In the genomic region with DNA sequence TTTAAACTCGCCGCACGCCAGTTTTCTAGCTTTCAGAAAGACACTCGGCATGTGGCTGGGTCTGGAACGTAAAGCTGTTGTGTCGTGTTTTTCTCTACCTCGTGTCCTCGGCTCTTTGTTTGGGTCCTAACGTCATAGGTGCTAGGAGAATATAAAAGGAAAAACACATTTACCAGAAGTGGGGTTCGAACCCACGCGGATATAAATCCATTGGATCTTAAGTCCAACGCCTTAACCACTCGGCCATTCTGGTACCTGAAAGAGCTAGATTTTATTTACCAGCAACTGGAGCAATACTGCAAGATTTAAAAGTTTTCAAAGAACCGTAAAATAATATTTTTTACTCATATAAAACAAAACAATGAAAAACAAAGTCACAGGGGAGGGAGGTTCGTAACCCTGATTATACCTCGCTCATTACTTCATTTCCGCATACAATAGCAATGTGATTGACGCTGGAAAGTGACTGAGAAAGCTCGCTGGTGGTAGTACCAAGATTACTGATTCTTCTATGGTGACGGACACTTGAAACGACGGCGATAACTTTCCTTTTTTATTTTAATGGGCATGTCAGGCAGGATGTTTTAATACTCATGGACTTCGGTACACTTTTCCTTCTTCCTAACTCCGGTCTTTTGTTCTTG, we compare ENCODE assay signal across 8 mouse cellular contexts. TPM values are rescaled to one million over a fixed set of nuclear protein-coding genes. Genes with fewer than 3 reads are reported as not detected.
DNase-seq lines count a peak whose midpoint lies in the region; ATAC-seq and TF ChIP-seq lines count a peak whose summit lies in the region.

No protein-coding gene starts in this region.

- no peaks in the 10 kb centered on the region for H3K79me2 ChIP-seq in CH12.LX (replicated peaks; ENCODE audit: control insufficient read depth, extremely low read depth, insufficient read depth, poor library complexity, severe bottlenecking)

- under 1% methylated on average over 26 of the region's 26 CpGs for WGBS in forebrain, embryonic 11.5 days
- under 1% methylated on average over 26 of the region's 26 CpGs for WGBS in heart, postnatal 0 days
- whole genome bisulfite sequencing in liver, embryonic 15.5 days (ENCODE audit: insufficient replicate concordance) = under 1% methylated on average over 26 of the region's 26 CpGs
- under 1% methylated on average over 26 of the region's 26 CpGs for WGBS in neural tube, embryonic 11.5 days
- under 1% methylated on average over 26 of the region's 26 CpGs for WGBS in stomach, postnatal 0 days

- no peak for TF ChIP-seq RAD21 in CH12.LX (IDR thresholded peaks at IDR 0.05; ENCODE audit: low read depth, low read length)

- peaks cover 0 to 4% of the 10 kb centered on the region in 2 experiments; a peak in 1 of 4 replicates for H3K4me1 ChIP-seq in CH12.LX (ENCODE audit: control insufficient read depth in 1 of 2, insufficient read depth in 2 of 2)
- no peaks in the 10 kb centered on the region for H3K4me1 ChIP-seq in forebrain, embryonic 11.5 days (replicated peaks; ENCODE audit: control insufficient read depth, insufficient read depth, low read length)
- H3K4me1 ChIP-seq in heart, postnatal 0 days (ENCODE audit: control insufficient read depth, insufficient read depth) = peaks cover 13% of the 10 kb centered on the region; the same call in 1 of the 2 replicates
- H3K4me1 ChIP-seq in liver, embryonic 15.5 days (replicated peaks) = peaks cover 55% of the 10 kb centered on the region
- no peaks in the 10 kb centered on the region for H3K4me1 ChIP-seq in neural tube, embryonic 11.5 days (ENCODE audit: control insufficient read depth, insufficient read depth, low read length)
- no peaks in the 10 kb centered on the region for H3K4me1 ChIP-seq in stomach, postnatal 0 days (replicated peaks; ENCODE audit: control insufficient read depth, insufficient read depth)

- peak; percentile 97 for DNase-seq in CH12.LX (ENCODE audit: extremely low read depth)
- DNase-seq in c-Kit-negative CD71-positive TER-119-positive erythroid progenitor cells, embryonic 14.5 days (ENCODE audit: low read depth, low spot score) = peak; percentile 76
- peak; percentile 83 for DNase-seq in forebrain, embryonic 11.5 days (ENCODE audit: low spot score)
- peak; percentile 84 for DNase-seq in heart, postnatal 0 days (ENCODE audit: low spot score)
- peak; percentile 74 to 75 for DNase-seq in kidney, postnatal 36 days
- peak; percentile 81 for DNase-seq in neural tube, embryonic 11.5 days (ENCODE audit: low spot score)
- DNase-seq in stomach, postnatal 0 days (ENCODE audit: low spot score) = peak; percentile 74

- H3K4me2 ChIP-seq in CH12.LX (ENCODE audit: insufficient read depth, low read depth, poor library complexity, severe bottlenecking) = peak overlapping the region; percentile 18; the same call in 1 of the 2 replicates
- peak overlapping the region; percentile 48 for H3K4me2 ChIP-seq in forebrain, embryonic 11.5 days (ENCODE audit: low read depth, low read length, severe bottlenecking)
- H3K4me2 ChIP-seq in heart, postnatal 0 days (ENCODE audit: low read depth, low read length) = peak overlapping the region; percentile 92
- peak overlapping the region; percentile 94 for H3K4me2 ChIP-seq in liver, embryonic 15.5 days
- H3K4me2 ChIP-seq in neural tube, embryonic 11.5 days (ENCODE audit: low read depth) = peak overlapping the region; percentile 60
- peak overlapping the region; percentile 77 for H3K4me2 ChIP-seq in stomach, postnatal 0 days (replicated peaks; ENCODE audit: low read depth)

- no peak for TF ChIP-seq EP300 in CH12.LX (IDR thresholded peaks at IDR 0.05; ENCODE audit: low read length)
- no peak; the same call in 1 of the 2 replicates for TF ChIP-seq EP300 in heart, postnatal 0 days (IDR thresholded peaks at IDR 0.05; ENCODE audit: low read depth)
- peak; percentile 71 for TF ChIP-seq EP300 in stomach, postnatal 0 days (optimal IDR thresholded peaks at IDR 0.05)

- no peak for TF ChIP-seq POLR2A in CH12.LX (IDR thresholded peaks at IDR 0.05; ENCODE audit: low read depth, low read length)

- no peaks in the 10 kb centered on the region for H3K36me3 ChIP-seq in CH12.LX (replicated peaks in 1 of 2; ENCODE audit: control insufficient read depth in 1 of 2, insufficient read depth in 1 of 2, low read length in 1 of 2)
- no peaks in the 10 kb centered on the region for H3K36me3 ChIP-seq in forebrain, embryonic 11.5 days (ENCODE audit: control insufficient read depth, insufficient read depth, low read length)
- no peaks in the 10 kb centered on the region for H3K36me3 ChIP-seq in heart, postnatal 0 days (replicated peaks; ENCODE audit: control insufficient read depth, insufficient read depth, low read length)
- H3K36me3 ChIP-seq in liver, embryonic 15.5 days (replicated peaks) = no peaks in the 10 kb centered on the region
- H3K36me3 ChIP-seq in neural tube, embryonic 11.5 days (ENCODE audit: control insufficient read depth, insufficient read depth, low read length) = no peaks in the 10 kb centered on the region
- no peaks in the 10 kb centered on the region for H3K36me3 ChIP-seq in stomach, postnatal 0 days (ENCODE audit: control insufficient read depth, insufficient read depth, low read length)

- no peaks in the 10 kb centered on the region for H3K27me3 ChIP-seq in CH12.LX (replicated peaks)
- no peaks in the 10 kb centered on the region for H3K27me3 ChIP-seq in forebrain, embryonic 11.5 days (ENCODE audit: control insufficient read depth, insufficient read depth, low read length)
- no peaks in the 10 kb centered on the region for H3K27me3 ChIP-seq in heart, postnatal 0 days (ENCODE audit: control insufficient read depth, insufficient read depth, low read length)
- H3K27me3 ChIP-seq in liver, embryonic 15.5 days = no peaks in the 10 kb centered on the region
- no peaks in the 10 kb centered on the region for H3K27me3 ChIP-seq in neural tube, embryonic 11.5 days (ENCODE audit: control insufficient read depth, insufficient read depth, low read length)
- no peaks in the 10 kb centered on the region for H3K27me3 ChIP-seq in stomach, postnatal 0 days (ENCODE audit: control insufficient read depth, insufficient read depth, low read length)

- no peaks in the 10 kb centered on the region for H3K9me3 ChIP-seq in CH12.LX (replicated peaks; ENCODE audit: low read length)
- H3K9me3 ChIP-seq in forebrain, embryonic 11.5 days (ENCODE audit: control insufficient read depth, low read length) = no peaks in the 10 kb centered on the region; the same call in 1 of the 2 replicates
- no peaks in the 10 kb centered on the region for H3K9me3 ChIP-seq in heart, postnatal 0 days (replicated peaks; ENCODE audit: control insufficient read depth, low read length)
- H3K9me3 ChIP-seq in liver, embryonic 15.5 days (replicated peaks) = no peaks in the 10 kb centered on the region
- no peaks in the 10 kb centered on the region for H3K9me3 ChIP-seq in neural tube, embryonic 11.5 days (ENCODE audit: control insufficient read depth, low read length)
- H3K9me3 ChIP-seq in stomach, postnatal 0 days (ENCODE audit: control insufficient read depth, low read length) = no peaks in the 10 kb centered on the region

- peak; percentile 65 for ATAC-seq in forebrain, embryonic 11.5 days (replicated peaks; ENCODE audit: low FRiP score)
- ATAC-seq in heart, postnatal 0 days (ENCODE audit: insufficient read depth, low read depth) = peak; percentile 42
- peak; percentile 42 for ATAC-seq in liver, embryonic 15.5 days (ENCODE audit: insufficient read depth)
- peak; percentile 61 for ATAC-seq in neural tube, embryonic 11.5 days (ENCODE audit: insufficient read depth, low FRiP score, low TSS enrichment)
- ATAC-seq in stomach, postnatal 0 days (ENCODE audit: low FRiP score, low TSS enrichment) = peak; percentile 43

- H3K4me3 ChIP-seq in CH12.LX (replicated peaks in 1 of 3; ENCODE audit: low read depth in 2 of 3, low read length in 2 of 3, poor library complexity in 1 of 3) = peak overlapping the region; percentile 69 to 90 (median 69)
- peak overlapping the region; percentile 49 for H3K4me3 ChIP-seq in forebrain, embryonic 11.5 days (ENCODE audit: low read depth, low read length)
- peak overlapping the region; percentile 59 for H3K4me3 ChIP-seq in heart, postnatal 0 days (ENCODE audit: low read depth, low read length)
- peak overlapping the region; percentile 68 for H3K4me3 ChIP-seq in liver, embryonic 15.5 days (replicated peaks)
- peak overlapping the region; percentile 58 for H3K4me3 ChIP-seq in neural tube, embryonic 11.5 days (ENCODE audit: low read depth, low read length)
- H3K4me3 ChIP-seq in stomach, postnatal 0 days (ENCODE audit: low read depth, low read length) = peak overlapping the region; percentile 53

- H3K9ac ChIP-seq in CH12.LX (ENCODE audit: insufficient read depth, low read depth) = peak overlapping the region; percentile 80
- H3K9ac ChIP-seq in forebrain, embryonic 11.5 days (ENCODE audit: low read length) = peak overlapping the region; percentile 71
- H3K9ac ChIP-seq in heart, postnatal 0 days (replicated peaks; ENCODE audit: low read depth, low read length) = peak overlapping the region; percentile 78
- H3K9ac ChIP-seq in liver, embryonic 15.5 days = peak overlapping the region; percentile 66
- H3K9ac ChIP-seq in neural tube, embryonic 11.5 days (ENCODE audit: low read length) = peak overlapping the region; percentile 83
- peak overlapping the region; percentile 73 for H3K9ac ChIP-seq in stomach, postnatal 0 days (ENCODE audit: low read length)

- no peak for TF ChIP-seq CTCF in CH12.LX (conservative IDR thresholded peaks at IDR 0.05 in 1 of 2, IDR thresholded peaks at IDR 0.05 in 1 of 2; ENCODE audit: low read depth in 2 of 2, low read length in 2 of 2)
- TF ChIP-seq CTCF in heart, postnatal 0 days (IDR thresholded peaks at IDR 0.05; ENCODE audit: low read depth) = no peak
- no peak for TF ChIP-seq CTCF in stomach, postnatal 0 days (IDR thresholded peaks at IDR 0.05; ENCODE audit: low read depth)

- peak overlapping the region; percentile 59; the same call in 1 of the 2 replicates for H3K27ac ChIP-seq in CH12.LX (ENCODE audit: insufficient read depth, low read depth)
- H3K27ac ChIP-seq in forebrain, embryonic 11.5 days (ENCODE audit: low read depth, low read length) = peak overlapping the region; percentile 90
- H3K27ac ChIP-seq in heart, postnatal 0 days (ENCODE audit: low read depth) = peak overlapping the region; percentile 91
- peak overlapping the region; percentile 84 for H3K27ac ChIP-seq in liver, embryonic 15.5 days (replicated peaks)
- H3K27ac ChIP-seq in neural tube, embryonic 11.5 days (ENCODE audit: low read depth, low read length) = peak overlapping the region; percentile 88; the same call in 1 of the 2 replicates
- H3K27ac ChIP-seq in stomach, postnatal 0 days (replicated peaks) = peak overlapping the region; percentile 93

- dilution Hi-C loops in CH12.LX (cut with MboI; ENCODE audit: extremely low pct_ligation_motif_present, extremely low pct_unique_long_range_greater_than_20kb, low sequenced_read_pairs) = no loop called here

- in situ Hi-C loops in CH12.LX (cut with MboI; ENCODE audit: low pct_ligation_motif_present, low pct_unique_long_range_greater_than_20kb, low sequenced_read_pairs) = loop anchor here (10.0 to 25.0 kb wide), 2 partner anchors 476 to 564 kb away; no protein-coding TSS in a partner anchor

RNA-seq across cellular contexts. Expression of gene Olfr1423, which starts 30.1 kb away (rescaled TPM):
- under 0.01 TPM in 1 of 2 replicates, not detected in the other for total RNA-seq in CH12.LX (2012; rRNA removed)
- not detected in 2 replicates for total RNA-seq in CH12.LX (2014; rRNA removed)
- 0.04 and 0.07 TPM in 2 replicates for polyA plus RNA-seq in CH12.LX (2012; ENCODE audit: insufficient read length, low read depth)
- polyA plus RNA-seq in forebrain, embryonic 11.5 days (2014; fragmentation: Nextera tagmentation; extraction: Ambion mirVana) = not detected in 2 replicates
- not detected in 2 replicates for total RNA-seq in heart, postnatal 0 days (2014; rRNA removed; ENCODE audit: low replicate concordance)
- polyA plus RNA-seq in heart, postnatal 0 days (2015; fragmentation: Nextera tagmentation; extraction: Ambion mirVana) = not detected in 2 replicates
- 0.01 TPM in 1 of 2 replicates, not detected in the other for polyA plus RNA-seq in liver, embryonic 15.5 days (2015; fragmentation: Nextera tagmentation; extraction: Ambion mirVana)
- not detected in 2 replicates for polyA plus RNA-seq in neural tube, embryonic 11.5 days (2014; fragmentation: Nextera tagmentation; extraction: Ambion mirVana)
- not detected in 2 replicates for polyA plus RNA-seq in stomach, postnatal 0 days (2015; fragmentation: Nextera tagmentation; extraction: Ambion mirVana)

RNA-seq across cellular contexts. Expression of gene Osbp, which starts 45.3 kb away (rescaled TPM):
- 17.7 and 20.6 TPM in 2 replicates for total RNA-seq in CH12.LX (2012; rRNA removed)
- total RNA-seq in CH12.LX (2014; rRNA removed) = 21.1 and 21.4 TPM in 2 replicates
- polyA plus RNA-seq in CH12.LX (2012; ENCODE audit: insufficient read length, low read depth) = 24.7 and 25.0 TPM in 2 replicates
- polyA plus RNA-seq in forebrain, embryonic 11.5 days (2014; fragmentation: Nextera tagmentation; extraction: Ambion mirVana) = 6.1 and 6.6 TPM in 2 replicates
- 32.7 and 43.2 TPM in 2 replicates for total RNA-seq in heart, postnatal 0 days (2014; rRNA removed; ENCODE audit: low replicate concordance)
- polyA plus RNA-seq in heart, postnatal 0 days (2015; fragmentation: Nextera tagmentation; extraction: Ambion mirVana) = 4.7 and 5.1 TPM in 2 replicates
- 1.9 and 2.0 TPM in 2 replicates for polyA plus RNA-seq in liver, embryonic 15.5 days (2015; fragmentation: Nextera tagmentation; extraction: Ambion mirVana)
- polyA plus RNA-seq in neural tube, embryonic 11.5 days (2014; fragmentation: Nextera tagmentation; extraction: Ambion mirVana) = 6.6 and 6.7 TPM in 2 replicates
- 4.3 and 4.5 TPM in 2 replicates for polyA plus RNA-seq in stomach, postnatal 0 days (2015; fragmentation: Nextera tagmentation; extraction: Ambion mirVana)

RNA-seq across cellular contexts. Expression of gene Olfr1424, which starts 51.4 kb away (rescaled TPM):
- total RNA-seq in CH12.LX (2012; rRNA removed) (not detected in 2 replicates), CH12.LX (2014; rRNA removed) (not detected in 2 replicates)
- polyA plus RNA-seq in CH12.LX (2012; ENCODE audit: insufficient read length, low read depth) = not detected in 2 replicates
- not detected in 2 replicates for polyA plus RNA-seq in forebrain, embryonic 11.5 days (2014; fragmentation: Nextera tagmentation; extraction: Ambion mirVana)
- not detected in 2 replicates for total RNA-seq in heart, postnatal 0 days (2014; rRNA removed; ENCODE audit: low replicate concordance)
- not detected in 2 replicates for polyA plus RNA-seq in heart, postnatal 0 days (2015; fragmentation: Nextera tagmentation; extraction: Ambion mirVana)
- polyA plus RNA-seq in liver, embryonic 15.5 days (2015; fragmentation: Nextera tagmentation; extraction: Ambion mirVana) = not detected in 2 replicates
- polyA plus RNA-seq in neural tube, embryonic 11.5 days (2014; fragmentation: Nextera tagmentation; extraction: Ambion mirVana) = not detected in 2 replicates
- polyA plus RNA-seq in stomach, postnatal 0 days (2015; fragmentation: Nextera tagmentation; extraction: Ambion mirVana) = not detected in 2 replicates

Comparison
In these comparisons a context has a peak if more than half of its experiments do, and no peak if none do; other contexts are left out.
1. Peak in every context shown above with its lines: DNase-seq, ATAC-seq, H3K4me3 ChIP-seq and H3K27ac ChIP-seq.
2. H3K4me2 ChIP-seq: peak in every context shown above with its lines; median percentile 94 in liver, embryonic 15.5 days; 92 in heart, postnatal 0 days; 77 in stomach, postnatal 0 days; 60 in neural tube, embryonic 11.5 days; 48 in forebrain, embryonic 11.5 days; 18 in CH12.LX.